Mouse (Mus musculus) embryo, embryonic 10 days (tissue): ENCODE measurements around the gene Ankrd42.

Experiments
- DNase-seq: peaks from one replicate; pipeline ENCODE4 v3.0.0-alpha.2; 2015; ENCODE audit warnings: low spot score

Ankrd42 gene

DNA sequence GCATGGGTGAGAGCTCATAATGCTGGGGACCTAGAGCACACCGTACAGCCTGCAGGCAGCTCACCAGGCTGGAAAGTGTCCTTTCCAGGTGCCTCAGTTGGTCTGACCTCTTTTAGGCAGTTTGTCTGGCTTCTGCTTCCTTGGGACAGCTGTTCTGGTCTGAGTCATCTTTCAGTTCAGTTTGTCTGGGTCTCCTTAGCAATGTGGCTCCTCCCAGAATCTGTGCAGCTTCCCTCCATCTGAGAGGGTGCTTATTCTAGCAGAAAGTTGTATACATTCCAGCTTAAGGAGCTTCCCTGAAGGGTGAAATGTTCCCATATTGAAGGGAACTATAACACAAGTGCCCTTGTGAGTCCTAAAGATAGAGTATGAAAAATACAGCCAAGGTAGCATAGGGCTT lies 70.2 kb downstream of the Ankrd42 start:
- no peak for DNase-seq

- DNase-seq = peak; percentile 96
These were observed 75.7 kb downstream of the Ankrd42 start, which contains the start of gene Ccdc90b for GRCm38 (mm10) chr7:92560986-92561876. Gene Ccdc90b, plus strand, starts transcription at chr7:92561149.

- DNase-seq = no peak
These were observed 78.2 kb downstream of the Ankrd42 start for GRCm38 (mm10) chr7:92558744-92559143.

DNA sequence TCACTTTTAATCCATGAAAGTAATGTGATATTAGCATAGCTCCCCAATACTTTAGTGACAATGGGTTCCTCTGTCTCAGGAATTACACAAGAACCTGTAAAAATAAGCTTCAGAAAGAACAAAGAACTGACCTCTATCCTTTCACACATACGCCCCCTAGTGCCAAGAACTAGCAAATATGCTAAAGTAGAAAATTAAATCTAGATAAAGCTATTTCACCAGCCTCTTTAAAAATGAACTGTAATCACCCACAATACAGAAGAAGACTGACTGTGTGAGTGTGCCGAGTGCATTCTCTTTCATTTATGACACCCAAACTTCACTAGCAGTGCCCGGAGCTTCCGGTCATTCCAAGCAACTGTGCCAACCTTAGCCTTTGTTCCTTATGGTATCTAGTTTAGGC lies 86.0 kb downstream of the Ankrd42 start:
- DNase-seq = peak; percentile 71

- no peak for DNase-seq
These were observed 86.5 kb downstream of the Ankrd42 start for GRCm38 (mm10) chr7:92550248-92550989.

DNA sequence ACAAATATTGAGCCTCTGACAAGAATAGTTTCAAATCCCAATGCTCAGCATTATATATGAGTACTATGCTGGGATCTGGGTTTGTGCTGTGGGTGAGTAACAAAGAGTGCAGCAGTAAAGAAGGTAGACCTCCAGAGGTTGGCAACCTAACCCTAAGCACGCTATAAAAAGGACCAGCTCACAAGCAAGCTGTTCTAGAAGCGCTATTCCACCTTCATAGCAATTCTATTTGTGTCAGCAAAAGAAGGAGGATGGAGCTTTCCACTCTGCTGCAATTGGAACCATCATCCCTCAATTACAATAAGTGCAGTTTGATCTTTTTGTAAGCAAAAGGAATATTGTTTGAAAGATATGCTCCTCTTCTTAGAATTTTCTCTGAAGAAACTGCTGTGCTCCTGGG lies 90.2 kb downstream of the Ankrd42 start:
- DNase-seq = no peak

GRCm38 (mm10) chr7:92532351-92533036 lies 104.4 kb downstream of the Ankrd42 start:
- no peak for DNase-seq
